Mouse (Mus musculus): ENCODE results near the gene Hmga2.

- TF ChIP-seq CTCF (IDR thresholded peaks at IDR 0.05; ENCODE audit: low read depth) (no peak), EP300 (IDR thresholded peaks at IDR 0.05; ENCODE audit: low read depth) (no peak)
Measured at GRCm38 (mm10) chr10:120384040-120384439, 92.2 kb downstream of the Hmga2 start.

Data from liver, embryonic 14.5 days (tissue).